Mouse (Mus musculus) midbrain, postnatal 0 days (tissue): ENCODE data around the gene Selenop. TPM values are rescaled to one million over a fixed set of nuclear protein-coding genes. Genes with fewer than 3 reads are reported as not detected.
"Not testable (repeated sequence)": the region's sequence is repeated elsewhere in the genome, so short reads cannot be mapped to it uniquely, and the experiment has no call there.

Source experiments
- ATAC-seq: fragments of 200-750 bp; cut with Nextera tagmentation; 2 replicates; pipeline ENCODE4 v1.8.0; 2017; ENCODE audit warnings: moderate number of reproducible peaks, mild to moderate bottlenecking, moderate TSS enrichment, moderate library complexity; ENCODE audit not compliant: low FRiP score
- DNase-seq: peaks from one replicate; pipeline ENCODE4 v3.0.0-alpha.2; 2015; ENCODE audit warnings: low spot score
- H3K27ac ChIP-seq: fragments of 300-500 bp; sonication (generic); 2 replicates; pipeline ENCODE4 v1.5.1; 2014; ENCODE audit warnings: low read depth, mild to moderate bottlenecking, low read length, mixed read lengths
- H3K27me3 ChIP-seq: fragments of 300-500 bp; sonication (generic); 2 replicates; pipeline ENCODE4 v1.6.1; 2014; ENCODE audit warnings: low read length, control low read depth, mixed read lengths; ENCODE audit not compliant: insufficient read depth
- H3K36me3 ChIP-seq: fragments of 300-500 bp; sonication (generic); 2 replicates; pipeline ENCODE4 v1.6.1; 2014; ENCODE audit warnings: low read length, control low read depth, mixed read lengths; ENCODE audit not compliant: insufficient read depth
- H3K4me1 ChIP-seq: fragments of 300-500 bp; sonication (generic); 2 replicates; pipeline ENCODE4 v1.6.1; 2014; ENCODE audit warnings: mild to moderate bottlenecking, control low read depth, antibody characterized with exemption, low read length, mixed read lengths; ENCODE audit not compliant: insufficient read depth
- H3K4me2 ChIP-seq: fragments of 300-500 bp; sonication (generic); 2 replicates; pipeline ENCODE4 v1.6.1; 2014; ENCODE audit warnings: low read depth, mild to moderate bottlenecking, low read length, mixed read lengths; ENCODE audit not compliant: poor library complexity, severe bottlenecking
- H3K4me3 ChIP-seq: fragments of 300-500 bp; sonication (generic); 2 replicates; pipeline ENCODE4 v1.5.1; 2014; ENCODE audit warnings: low read depth, mild to moderate bottlenecking, low read length, moderate library complexity
- H3K9ac ChIP-seq: fragments of 300-500 bp; sonication (generic); replicated peaks from 2 replicates; pipeline ENCODE4 v1.6.1; 2014; ENCODE audit warnings: mild to moderate bottlenecking, low read length, moderate library complexity, mixed read lengths; ENCODE audit not compliant: poor library complexity, severe bottlenecking
- H3K9me3 ChIP-seq: fragments of 300-500 bp; sonication (generic); 2 replicates; pipeline ENCODE4 v1.6.1; 2016; ENCODE audit warnings: low read length, control low read depth
- CTCF ChIP-seq: IDR thresholded peaks from 2 replicates; pipeline ENCODE4 v1.5.1; 2016; ENCODE audit warnings: antibody characterized with exemption, mild to moderate bottlenecking
- WGBS: fragments of 180-500 bp; shearing (Covaris S2); extraction: QIAGEN DNeasy Blood & Tissue Kit; methylation state at CpG from one replicate; pipeline ENCODE4 v1.1.7; 2014; 5-methylcytosine and 5-hydroxymethylcytosine counted together
- polyA plus RNA-seq: library from polyadenylated mRNA; unstranded; fragments of >200 nt; fragmentation: Nextera tagmentation; extraction: Ambion mirVana; gene quantifications from 2 replicates; pipeline ENCODE4 v1.2.1, GENCODE M21; 2015
- total RNA-seq: library from RNA; depleted of rRNA; stranded (reverse); fragments of >200 nt; gene quantifications from 2 replicates; pipeline ENCODE4 v1.2.3, GENCODE M21; 2014; rRNA removed

Selenop gene
- total RNA-seq (267 and 322 TPM in 2 replicates), polyA plus RNA-seq (201 and 233 TPM in 2 replicates)

DNA sequence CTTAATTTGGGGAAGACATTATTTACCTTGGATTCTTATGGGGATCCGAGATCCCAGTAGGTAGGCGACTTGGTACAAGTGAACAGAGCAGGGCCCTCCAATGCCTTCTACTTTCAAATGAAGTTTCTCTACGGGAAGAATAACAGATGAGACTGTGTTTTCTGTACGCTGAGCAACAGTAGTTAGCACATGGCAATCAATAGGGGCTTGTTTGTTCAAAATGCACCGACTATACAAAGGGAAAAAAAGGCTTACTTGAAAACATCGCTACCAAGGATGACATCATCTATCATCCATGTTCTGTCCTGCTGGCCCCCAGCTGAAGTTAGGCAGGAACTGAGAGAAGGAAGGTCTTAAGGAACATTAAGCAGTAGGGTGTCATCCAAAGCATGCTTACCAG is at the start of gene Selenop:
Gene Selenop, plus strand, starts transcription at position 301 of the 400 bp plus-strand sequence.
- no peak for TF ChIP-seq CTCF
- WGBS: 83% methylated on average over 6 of the region's 6 CpGs

DNA sequence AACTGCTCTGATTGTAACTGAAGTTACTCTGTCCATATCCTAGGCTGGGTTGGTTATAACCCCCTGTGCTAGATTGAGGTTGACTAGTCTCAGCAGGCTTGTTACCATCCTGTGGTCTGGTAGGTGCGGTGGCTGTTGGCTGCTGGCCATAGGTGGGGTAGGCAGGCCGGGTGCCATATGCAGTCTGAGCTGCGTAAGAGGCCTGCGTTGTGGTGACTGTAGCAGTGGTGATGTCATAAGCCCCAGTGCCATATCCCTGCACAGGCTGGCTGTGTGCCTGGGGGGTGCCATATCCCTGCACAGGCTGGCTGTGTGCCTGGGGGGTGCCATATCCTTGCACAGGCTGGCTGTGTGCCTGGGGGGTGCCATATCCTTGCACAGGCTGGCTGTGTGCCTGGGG is 49.7 kb upstream of the Selenop start:
- not testable (repeated sequence) for H3K27me3 ChIP-seq, H3K4me1 ChIP-seq, H3K9me3 ChIP-seq, ATAC-seq, H3K4me2 ChIP-seq, H3K36me3 ChIP-seq, H3K9ac ChIP-seq, H3K27ac ChIP-seq, DNase-seq, H3K4me3 ChIP-seq
- WGBS: 94% methylated on average over 4 of the region's 4 CpGs

More for the DNA sequence above, at the start of gene Selenop:
- Histone ChIP-seq H3K9ac (no peak within 1 kb of the TSS), H3K36me3 (no peaks in the 10 kb centered on the region), H3K4me3 (no peak within 1 kb of the TSS), H3K4me2 (no peak within 1 kb of the TSS), H3K9me3 (no peaks in the 10 kb centered on the region), H3K4me1 (0 out of 2 replicates have a peak, but pooled peaks cover 3% of the 10 kb centered on the region), H3K27me3 (no peaks in the 10 kb centered on the region), H3K27ac (no peak within 1 kb of the TSS)
- DNase-seq (no peak), ATAC-seq (no peak)

DNA sequence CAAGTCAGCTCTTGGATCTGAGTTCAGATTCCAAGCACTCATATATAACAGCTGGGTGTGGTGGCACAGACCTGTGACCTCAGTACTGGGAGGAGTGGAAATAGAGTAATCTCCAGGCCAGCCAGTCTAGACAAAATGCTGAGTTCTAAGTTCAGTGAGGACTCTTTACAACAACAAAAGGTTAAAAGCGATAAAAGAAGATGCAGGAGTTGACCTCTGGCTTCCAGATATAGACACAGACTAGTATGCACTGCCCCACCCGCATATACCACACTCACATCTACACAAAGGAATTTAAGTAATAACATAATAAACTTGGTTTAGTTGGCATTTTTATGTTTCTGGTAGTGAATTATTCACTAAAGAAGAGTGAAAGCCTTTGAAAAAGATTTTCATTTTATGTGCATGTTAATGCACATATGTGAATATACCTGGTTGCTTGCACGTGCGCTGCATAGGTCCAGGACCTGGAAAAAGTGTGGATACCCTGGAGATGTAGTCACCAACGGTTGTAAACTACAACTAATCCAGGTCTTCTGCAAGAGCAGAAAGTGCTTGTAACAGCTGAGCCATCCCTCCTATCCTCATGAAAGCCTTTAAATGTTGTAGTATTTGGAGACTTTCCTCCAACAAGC is 45.4 kb upstream of the Selenop start:
- Histone ChIP-seq H3K9me3 (no peaks in the 10 kb centered on the region), H3K4me2 (no peak overlapping the region), H3K27ac (no peak overlapping the region), H3K27me3 (no peaks in the 10 kb centered on the region), H3K4me1 (no peaks in the 10 kb centered on the region), H3K36me3 (no peaks in the 10 kb centered on the region), H3K4me3 (no peak overlapping the region), H3K9ac (no peak overlapping the region)
- no peak for TF ChIP-seq CTCF
- DNase-seq: no peak
- 94% methylated on average over 5 of the region's 5 CpGs for WGBS
- no peak for ATAC-seq

DNA sequence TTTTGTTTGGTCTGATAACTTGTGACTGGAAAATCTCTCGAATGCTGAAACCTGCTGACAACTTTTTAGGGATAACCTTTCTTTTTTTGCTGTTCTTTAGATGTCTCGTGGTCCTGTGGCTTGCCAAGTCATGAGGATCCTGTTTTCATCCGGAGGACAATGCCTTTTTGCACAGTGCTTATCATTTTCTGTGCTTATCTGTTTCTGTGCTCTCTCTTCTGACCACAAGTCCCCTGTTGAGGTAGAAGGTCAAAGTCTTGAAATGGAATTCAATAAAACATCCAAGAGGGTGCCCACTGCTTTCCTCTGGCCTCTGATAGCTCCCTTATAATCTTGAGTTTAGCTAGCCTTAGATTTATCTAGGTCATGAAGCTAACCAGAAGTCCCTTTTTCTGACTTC is 41.8 kb upstream of the Selenop start:
- H3K4me2 ChIP-seq: no peak overlapping the region
- H3K9ac ChIP-seq: no peak overlapping the region
- H3K27ac ChIP-seq: no peak overlapping the region
- no peaks in the 10 kb centered on the region for H3K27me3 ChIP-seq
- WGBS: 73% methylated on average over 3 of the region's 3 CpGs
- DNase-seq (no peak), ATAC-seq (no peak)
- no peaks in the 10 kb centered on the region for H3K36me3 ChIP-seq
- no peak overlapping the region for H3K4me3 ChIP-seq
- no peaks in the 10 kb centered on the region for H3K4me1 ChIP-seq
- no peak for TF ChIP-seq CTCF
- no peaks in the 10 kb centered on the region for H3K9me3 ChIP-seq

DNA sequence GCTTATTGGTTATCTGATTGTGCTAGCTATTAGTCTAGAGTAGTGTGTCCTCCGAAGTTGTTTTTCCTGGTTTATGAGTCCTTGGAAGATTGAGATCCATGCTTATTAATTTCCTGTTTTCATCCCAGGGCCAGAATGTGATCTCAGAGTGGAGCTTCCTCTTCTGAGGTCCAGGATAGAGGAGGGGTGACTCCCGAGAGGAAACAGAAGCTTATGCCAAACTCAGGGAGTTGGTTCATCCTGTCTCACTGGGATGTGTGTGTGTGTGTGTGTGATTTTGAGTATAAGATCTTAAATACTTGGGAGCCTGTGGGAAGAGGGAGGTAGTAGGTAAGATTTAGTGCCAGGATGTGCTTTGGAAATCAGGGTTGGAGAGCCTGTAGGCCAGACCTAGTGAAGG is 40.2 kb upstream of the Selenop start:
- ATAC-seq: no peak
- DNase-seq: no peak
- H3K9me3 ChIP-seq: no peaks in the 10 kb centered on the region
- TF ChIP-seq CTCF: no peak
- no peak overlapping the region for H3K9ac ChIP-seq
- no peak overlapping the region for H3K4me3 ChIP-seq
- no peaks in the 10 kb centered on the region for H3K36me3 ChIP-seq
- no peak overlapping the region for H3K4me2 ChIP-seq
- H3K27me3 ChIP-seq: no peaks in the 10 kb centered on the region
- H3K27ac ChIP-seq: no peak overlapping the region
- H3K4me1 ChIP-seq: no peaks in the 10 kb centered on the region
- 81% methylated on average over 2 of the region's 2 CpGs for WGBS

DNA sequence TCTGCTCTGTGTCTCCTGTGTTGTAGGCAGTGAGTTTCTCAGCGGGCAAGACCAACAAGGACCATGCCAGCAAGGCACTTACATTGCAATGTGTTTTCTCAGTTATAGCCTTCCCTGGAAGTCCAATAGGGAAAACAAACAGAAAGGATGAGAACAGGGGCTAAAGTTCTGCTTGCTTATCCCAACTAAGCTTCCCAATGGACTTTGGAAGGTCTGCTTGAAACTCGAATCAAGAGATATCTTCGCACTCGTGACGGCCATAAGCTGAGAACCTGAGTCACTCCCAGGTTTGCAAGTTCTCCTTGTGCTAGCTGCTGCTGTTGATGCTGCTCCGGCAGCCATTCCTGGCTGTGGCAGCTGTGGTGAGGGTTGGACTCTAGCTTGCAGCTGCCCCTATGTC is 39.4 kb upstream of the Selenop start:
- H3K4me2 ChIP-seq: no peak overlapping the region
- H3K4me3 ChIP-seq: no peak overlapping the region
- DNase-seq (no peak), ATAC-seq (no peak)
- H3K9me3 ChIP-seq: no peaks in the 10 kb centered on the region
- no peaks in the 10 kb centered on the region for H3K36me3 ChIP-seq
- H3K27me3 ChIP-seq: no peaks in the 10 kb centered on the region
- no peak for TF ChIP-seq CTCF
- no peak overlapping the region for H3K27ac ChIP-seq
- no peak overlapping the region for H3K9ac ChIP-seq
- WGBS: 93% methylated on average over 6 of the region's 6 CpGs
- no peaks in the 10 kb centered on the region for H3K4me1 ChIP-seq
